Mouse (Mus musculus): ENCODE data around the gene Hexb.

Gene Hexb

DNA sequence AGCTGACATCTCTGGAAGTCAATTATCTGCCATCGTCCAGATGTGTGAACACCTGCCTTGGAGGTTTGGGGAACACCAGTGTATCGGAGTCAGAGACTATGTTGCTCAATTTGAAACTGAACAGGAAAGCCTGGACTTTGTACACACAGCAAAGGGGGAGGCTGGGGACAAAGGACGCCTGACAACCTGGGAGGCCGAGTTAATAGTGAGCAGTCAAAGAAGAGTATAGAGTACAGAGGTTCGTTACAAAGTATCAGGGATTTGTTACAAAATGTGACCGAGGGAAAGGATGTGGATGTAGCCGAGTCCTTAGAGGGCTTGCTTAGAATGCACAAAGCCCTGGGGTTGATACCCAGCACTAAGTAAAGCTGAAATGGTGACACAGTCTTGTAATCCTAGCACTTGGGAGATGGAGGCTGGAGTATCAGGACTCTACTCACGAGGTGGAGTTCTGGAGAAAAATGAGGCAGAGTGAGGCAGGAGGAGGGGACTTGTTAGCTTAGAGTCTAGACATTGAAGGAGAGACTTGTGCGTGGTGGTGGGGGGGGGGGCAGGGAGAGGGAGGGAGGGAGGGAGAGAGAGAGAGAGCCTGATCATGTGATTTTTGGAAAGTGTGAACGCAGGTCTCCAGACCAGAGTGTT lies 26.3 kb upstream of the Hexb start:
- DNase-seq (ENCODE audit: low read depth, low spot score) = no peak

DNA sequence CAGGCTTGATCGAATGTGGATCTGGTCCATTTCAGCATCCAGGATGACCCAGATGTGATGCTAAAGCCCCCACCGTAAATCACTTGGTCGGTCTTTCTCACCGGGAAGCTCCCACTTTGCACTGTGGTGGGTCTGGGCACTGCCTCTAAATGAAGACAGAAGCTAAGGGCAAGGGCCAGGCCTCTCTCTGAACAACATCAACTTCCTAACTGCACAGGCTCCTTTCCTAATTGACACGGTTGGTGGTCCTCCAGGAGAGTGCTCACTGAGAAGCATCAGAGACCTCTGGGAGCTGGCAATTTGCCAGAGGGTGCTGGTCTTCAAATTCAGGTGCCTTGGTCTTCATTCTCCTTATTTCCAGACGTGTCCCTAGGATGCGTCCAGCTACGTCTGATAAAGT lies 25.7 kb upstream of the Hexb start:
- DNase-seq (ENCODE audit: low read depth, low spot score) = no peak

DNA sequence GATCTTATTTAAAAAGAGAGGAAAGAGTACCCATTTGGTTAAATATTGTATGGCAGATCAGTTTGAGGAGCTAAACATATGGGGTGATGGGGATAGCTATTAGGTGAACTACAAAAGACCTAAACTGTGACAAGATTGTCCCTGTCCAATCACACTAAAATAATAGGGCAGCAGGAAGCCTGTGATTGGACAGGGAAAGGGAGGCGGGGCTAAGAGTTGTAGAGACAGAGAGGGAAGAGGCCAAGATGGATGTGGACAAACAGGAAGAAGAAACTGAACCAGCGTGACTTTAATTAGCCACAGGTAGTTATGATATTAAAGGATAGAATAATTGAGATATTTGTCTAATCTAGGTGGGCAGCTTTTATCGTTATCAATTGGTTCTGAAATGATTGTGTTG lies 21.9 kb upstream of the Hexb start:
- no peak for DNase-seq (ENCODE audit: low read depth, low spot score)

GRCm38 (mm10) chr13:97216196-97216595 lies 18.0 kb upstream of the Hexb start:
- DNase-seq (ENCODE audit: low read depth, low spot score) = peak; percentile 76

GRCm38 (mm10) chr13:97215563-97215962 lies 17.4 kb upstream of the Hexb start:
- DNase-seq (ENCODE audit: low read depth, low spot score) = no peak

- DNase-seq (ENCODE audit: low read depth, low spot score) = no peak
Measured at GRCm38 (mm10) chr13:97214583-97215268, 16.6 kb upstream of the Hexb start.

GRCm38 (mm10) chr13:97208500-97209010 lies 10.4 kb upstream of the Hexb start:
- no peak for DNase-seq (ENCODE audit: low read depth, low spot score)

GRCm38 (mm10) chr13:97208112-97208478 lies 9.9 kb upstream of the Hexb start:
- DNase-seq (ENCODE audit: low read depth, low spot score) = no peak

GRCm38 (mm10) chr13:97207472-97208111 lies 9.4 kb upstream of the Hexb start:
- DNase-seq (ENCODE audit: low read depth, low spot score) = no peak

DNA sequence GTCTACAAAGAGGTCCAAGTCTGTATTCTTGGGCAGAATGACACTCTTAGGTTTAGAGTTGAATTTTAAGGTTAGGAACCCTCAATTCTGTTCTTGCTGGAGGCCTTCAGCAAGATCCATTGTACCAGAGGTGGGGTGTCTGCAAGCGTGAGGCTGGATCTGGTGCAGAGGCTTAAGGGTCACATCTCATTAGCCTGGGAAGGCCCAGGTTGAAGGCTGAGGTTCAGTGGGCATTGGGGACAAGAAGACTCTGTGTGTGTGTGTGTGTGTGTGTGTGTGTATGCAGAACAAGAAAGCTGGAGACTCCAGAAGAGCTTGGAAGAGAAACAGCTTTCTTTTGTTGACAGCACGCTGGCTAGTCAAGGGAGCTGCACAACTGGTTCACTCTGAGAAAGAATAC lies 7.9 kb upstream of the Hexb start:
- DNase-seq (ENCODE audit: low read depth, low spot score) = no peak

GRCm38 (mm10) chr13:97205052-97205701 lies 7.0 kb upstream of the Hexb start:
- DNase-seq (ENCODE audit: low read depth, low spot score) = peak; percentile 83

DNA sequence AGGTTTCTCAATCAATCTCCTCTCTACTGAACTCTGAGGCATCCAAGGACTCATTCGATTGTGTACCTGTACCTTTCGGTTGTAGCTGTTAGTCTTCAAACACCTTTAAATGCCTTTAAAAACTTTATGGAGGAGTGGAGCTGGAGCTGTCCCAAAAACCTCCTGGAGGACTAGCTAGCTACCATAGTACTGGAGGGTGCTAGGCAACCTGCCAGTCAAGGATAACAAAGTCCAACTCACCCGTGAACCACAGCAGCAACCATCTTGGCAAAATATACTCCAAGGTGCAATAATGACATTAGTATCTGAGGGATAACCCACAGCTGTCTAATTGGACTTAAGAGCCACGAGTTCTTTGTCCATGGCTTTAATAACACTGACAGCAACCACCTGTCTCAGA lies 3.7 kb upstream of the Hexb start:
- no peak for DNase-seq (ENCODE audit: low read depth, low spot score)

- no peak for DNase-seq (ENCODE audit: low read depth, low spot score)
Measured at GRCm38 (mm10) chr13:97201076-97201475, 2.9 kb upstream of the Hexb start.

GRCm38 (mm10) chr13:97199123-97199522 lies 966 bp upstream of the Hexb start:
- DNase-seq (ENCODE audit: low read depth, low spot score) = no peak

GRCm38 (mm10) chr13:97196925-97197218 lies 1.3 kb downstream of the Hexb start:
- DNase-seq (ENCODE audit: low read depth, low spot score) = no peak

- no peak for DNase-seq (ENCODE audit: low read depth, low spot score)
Measured at GRCm38 (mm10) chr13:97196186-97196924, 1.8 kb downstream of the Hexb start.

GRCm38 (mm10) chr13:97193420-97193819 lies 4.7 kb downstream of the Hexb start:
- DNase-seq (ENCODE audit: low read depth, low spot score) = no peak

DNA sequence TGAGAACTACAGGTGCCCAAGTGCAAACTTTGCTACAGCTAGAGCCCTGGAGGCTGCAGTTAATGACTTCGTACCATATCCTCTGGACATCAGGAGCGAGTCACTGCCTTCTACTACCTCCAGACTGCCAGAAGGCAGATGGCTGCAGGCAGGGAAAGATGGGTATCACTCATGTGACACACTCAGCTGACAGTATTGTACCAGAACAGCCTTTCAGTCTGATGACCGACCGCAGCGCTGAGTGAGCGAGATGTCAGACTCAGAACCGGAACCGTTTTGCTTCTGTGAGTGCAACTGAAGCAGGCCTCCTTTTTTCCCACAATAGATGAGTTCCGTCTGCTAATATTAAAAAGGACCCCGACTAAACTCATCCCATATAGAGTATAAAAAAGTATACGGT lies 5.5 kb downstream of the Hexb start:
- no peak for DNase-seq (ENCODE audit: low read depth, low spot score)

GRCm38 (mm10) chr13:97187693-97188092 lies 10.5 kb downstream of the Hexb start:
- DNase-seq (ENCODE audit: low read depth, low spot score) = no peak

DNA sequence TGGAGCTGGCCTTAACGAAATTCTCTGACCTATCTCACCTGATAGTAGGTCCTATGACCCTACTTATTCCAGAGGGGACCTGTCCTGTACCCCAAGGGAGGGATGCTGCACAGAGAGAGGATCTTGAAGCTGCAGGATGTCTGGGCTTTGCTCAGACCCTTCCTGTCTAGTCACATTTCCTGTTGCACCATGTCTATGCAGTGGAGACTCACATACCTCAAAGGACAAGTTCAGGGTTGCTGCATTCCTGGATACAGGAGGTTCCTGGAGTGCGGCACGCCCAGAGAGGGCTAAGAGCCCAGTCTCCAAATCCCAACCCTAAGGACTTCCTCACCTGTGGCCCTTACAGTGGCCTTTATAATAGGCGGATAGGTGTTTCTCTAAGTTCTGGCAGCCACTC lies 11.8 kb downstream of the Hexb start:
- no peak for DNase-seq (ENCODE audit: low read depth, low spot score)

GRCm38 (mm10) chr13:97184656-97185055 lies 13.5 kb downstream of the Hexb start:
- no peak for DNase-seq (ENCODE audit: low read depth, low spot score)

DNA sequence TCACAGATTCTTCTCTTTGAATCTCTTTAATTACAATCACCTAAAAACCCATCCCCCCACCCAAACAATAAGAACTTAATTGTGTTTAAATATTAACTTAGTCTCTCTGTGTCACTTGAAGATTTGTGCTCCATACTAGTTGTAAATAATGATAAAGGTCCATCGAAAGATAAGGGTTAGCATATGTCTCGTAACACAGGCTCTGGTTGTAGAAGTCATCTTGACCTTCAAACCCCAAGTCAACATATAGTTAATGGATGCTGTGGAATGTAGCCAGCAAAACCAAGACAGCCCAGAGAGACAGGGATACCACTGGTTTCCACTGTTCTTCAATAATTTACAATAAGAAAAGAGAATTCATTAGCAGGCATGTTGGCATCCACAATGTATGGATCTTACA lies 14.0 kb downstream of the Hexb start:
- DNase-seq (ENCODE audit: low read depth, low spot score) = no peak
